Mouse (Mus musculus) cortical plate, adult 2 months (tissue): ENCODE data around the gene Grik4.

Experiments
- CTCF ChIP-seq: fragments of 200-500 bp; IDR thresholded peaks from 2 replicates; pipeline ENCODE4 v1.5.1; 2011; ENCODE audit warnings: mild to moderate bottlenecking, control low read depth, low read length; ENCODE audit not compliant: insufficient read depth; ENCODE audit errors: extremely low read depth
- POLR2A ChIP-seq: fragments of 200-500 bp; IDR thresholded peaks from 2 replicates; pipeline ENCODE4 v1.6.1; 2011; ENCODE audit warnings: mild to moderate bottlenecking, low read length, control low read depth; ENCODE audit not compliant: insufficient read depth; ENCODE audit errors: extremely low read depth

DNA sequence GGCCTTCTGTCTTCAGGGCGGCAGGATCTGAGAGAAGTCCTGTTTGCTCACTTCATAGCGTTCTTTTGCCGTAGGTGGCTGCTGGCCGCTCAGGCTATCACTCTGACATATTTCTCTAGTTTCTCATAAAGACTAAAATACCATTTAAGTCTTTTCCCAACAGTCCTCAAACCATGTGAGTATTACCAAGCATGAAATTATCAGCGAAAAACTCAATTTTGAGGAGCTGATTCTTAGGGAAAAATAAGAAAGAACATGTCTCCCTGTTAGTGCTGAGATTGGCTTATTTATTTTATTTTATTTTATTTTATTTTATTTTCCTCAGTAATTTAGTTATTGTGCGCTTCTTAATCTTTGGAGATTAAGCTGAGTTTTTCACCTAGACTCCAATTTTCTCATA, 436.6 kb downstream of the Grik4 start, which contains the start of gene Tbcel:
- TF ChIP-seq CTCF (no peak), POLR2A (no peak)
